Mouse (Mus musculus) spleen, adult 2 months (tissue): ENCODE data around the gene 4931406P16Rik.

Source experiments
- CTCF ChIP-seq: fragments of 200-500 bp; IDR thresholded peaks from 2 replicates; pipeline ENCODE4 v1.5.1; 2011; ENCODE audit warnings: mild to moderate bottlenecking, inconsistent platforms; ENCODE audit not compliant: insufficient read depth, insufficient read length, insufficient replicate concordance; ENCODE audit errors: extremely low read depth
- POLR2A ChIP-seq: fragments of 200-500 bp; IDR thresholded peaks from 2 replicates; pipeline ENCODE4 v1.6.1; 2011; ENCODE audit warnings: low read depth, low read length, inconsistent platforms

DNA sequence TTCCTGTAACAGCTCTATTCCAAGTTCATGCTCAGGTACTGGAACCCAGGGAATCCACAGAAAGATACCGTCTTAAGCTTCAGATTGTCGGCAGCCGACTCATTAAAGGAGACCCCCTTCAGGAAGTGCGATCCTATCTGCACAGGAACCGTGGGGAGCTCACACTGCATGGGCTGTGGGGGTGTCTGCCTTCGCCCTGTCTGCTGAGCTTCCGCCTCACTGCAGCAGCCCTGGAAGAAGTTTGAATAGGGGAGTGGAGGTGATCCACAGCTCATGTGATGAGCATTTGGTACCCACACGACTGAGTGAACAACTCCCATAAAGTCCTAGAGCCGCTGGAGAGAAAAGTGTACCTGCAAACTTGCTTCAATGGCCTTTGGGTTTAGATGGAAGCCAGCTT, 56.1 kb downstream of the 4931406P16Rik start:
- no peak for TF ChIP-seq CTCF
- TF ChIP-seq POLR2A, result no peak
